Mouse (Mus musculus): ENCODE data around the gene Cyp4a14.
A peak's percentile ranks its signal among the peaks of the same experiment; 100 is the strongest.
"Not testable (repeated sequence)": the region's sequence is repeated elsewhere in the genome, so short reads cannot be mapped to it uniquely, and the experiment has no call there.

Gene Cyp4a14

DNA sequence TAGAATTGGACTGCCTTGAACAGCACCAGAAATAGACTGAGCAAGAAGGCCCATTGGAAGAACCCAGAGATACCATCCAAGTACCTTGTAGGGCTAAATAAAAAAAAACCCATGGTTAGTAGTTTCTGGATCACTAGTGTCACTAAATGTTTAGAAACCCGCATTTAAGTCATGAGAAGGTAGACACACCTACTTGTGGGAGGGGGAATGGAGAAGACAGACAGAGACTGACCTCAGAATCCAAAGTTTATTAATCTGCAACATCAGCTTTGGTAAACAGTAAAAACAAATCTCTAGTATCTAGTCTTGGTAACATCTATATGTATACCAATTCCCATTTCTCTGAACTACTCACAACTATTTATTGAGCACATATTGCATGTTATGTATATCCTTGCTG, at the start of gene Cyp4a14:
Gene Cyp4a14 (minus strand): TSS at position 142 of the 400 bp plus-strand sequence.
- no peak for DNase-seq

DNA sequence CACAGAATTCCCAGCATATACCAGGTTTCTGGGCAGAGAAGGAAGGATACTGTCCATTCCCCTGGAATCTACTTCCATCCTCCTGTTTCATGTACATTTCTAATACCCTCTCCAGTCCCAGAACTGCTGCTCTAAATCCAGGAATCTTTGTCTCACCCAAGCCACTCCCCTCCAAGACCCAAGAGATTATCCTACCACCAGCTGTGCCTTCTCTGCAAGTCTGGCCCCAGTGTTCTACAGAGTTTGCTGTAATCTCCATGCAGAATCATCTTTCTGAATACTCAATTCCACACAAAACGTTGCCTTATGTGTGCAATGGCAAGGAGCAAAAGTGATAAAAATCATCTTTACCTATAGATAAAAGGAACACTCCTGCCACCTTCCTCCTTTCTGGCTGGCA, 49.2 kb upstream of the Cyp4a14 start:
- no peak for DNase-seq

DNA sequence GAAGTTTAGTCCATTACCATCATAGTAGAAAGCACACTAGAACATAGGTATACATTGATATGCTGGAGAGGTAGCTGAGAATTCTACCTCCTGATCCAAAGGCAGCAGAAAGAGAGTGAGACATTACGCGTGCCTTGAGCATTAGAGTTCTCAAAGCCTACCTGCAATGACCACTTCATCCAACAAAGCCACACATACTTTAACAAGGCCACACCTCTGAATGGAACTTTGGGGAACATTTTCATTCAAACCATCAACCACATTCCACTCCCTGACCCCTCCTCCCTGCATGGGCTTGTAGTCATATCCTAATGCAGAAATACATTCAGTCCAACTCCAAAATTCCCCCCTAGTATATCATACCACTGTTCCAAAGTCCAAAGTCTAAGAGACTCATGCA, 25.8 kb upstream of the Cyp4a14 start:
- DNase-seq, result no peak

DNA sequence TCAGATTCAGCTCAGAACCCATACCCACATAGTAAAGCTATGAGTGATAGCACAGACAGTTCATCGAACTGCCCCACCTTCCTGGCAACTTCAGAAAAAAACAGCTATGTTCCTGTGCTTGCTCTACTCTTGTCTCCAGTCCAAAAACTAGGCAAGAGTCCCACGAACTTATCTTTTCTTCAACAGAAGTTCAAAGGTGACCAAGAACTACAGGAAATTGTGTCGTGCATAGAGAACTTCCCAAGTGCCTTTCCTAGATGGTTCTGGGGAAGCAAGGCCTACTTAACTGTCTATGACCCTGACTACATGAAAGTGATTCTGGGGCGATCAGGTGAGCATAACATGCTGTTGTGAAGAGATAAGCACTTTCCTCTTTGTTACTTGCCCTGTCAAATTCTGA, 23.5 kb upstream of the Cyp4a14 start:
- no peak for DNase-seq

DNA sequence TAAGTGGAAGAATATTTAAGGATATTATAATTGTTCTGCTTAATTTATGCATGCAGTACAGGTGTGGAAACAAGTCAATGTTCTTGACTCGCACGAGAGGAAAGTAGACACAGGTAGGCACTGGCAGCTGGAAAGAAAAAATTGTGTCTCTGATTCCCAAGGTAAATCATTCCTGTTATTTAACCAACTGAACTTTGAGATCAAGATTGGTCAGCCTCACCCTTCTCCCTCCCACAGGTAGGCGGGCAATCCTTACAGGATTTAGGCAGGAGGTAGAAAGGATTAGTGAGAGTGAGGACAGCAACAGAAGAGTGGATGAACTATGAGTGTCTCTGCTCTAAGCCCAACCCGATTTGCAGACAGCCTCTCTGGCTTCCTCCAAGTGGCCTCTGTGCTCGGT, 22.1 kb upstream of the Cyp4a14 start, which contains the start of gene Cyp4a10:
Gene Cyp4a10 (plus strand): TSS at position 265 of the 400 bp plus-strand sequence.
- not testable (repeated sequence) for DNase-seq

DNA sequence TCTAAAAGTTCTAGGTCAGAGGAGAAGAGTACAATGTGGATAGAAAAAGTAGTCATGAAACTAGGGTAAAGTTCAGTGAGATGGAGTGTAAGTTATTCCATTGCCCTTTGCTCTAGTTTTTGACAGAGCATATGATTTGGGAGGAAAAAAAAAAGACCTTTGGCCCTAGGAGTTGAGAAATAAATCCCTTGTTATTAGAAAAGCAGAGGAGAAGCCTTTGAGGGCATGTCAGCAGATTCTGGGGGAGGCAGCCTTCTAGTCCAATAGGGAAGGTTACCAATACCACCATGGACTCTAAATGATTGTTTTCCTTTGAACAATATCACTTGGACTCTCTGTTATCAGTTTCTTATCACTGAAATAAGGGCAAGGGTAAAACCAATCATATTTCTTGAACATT, 18.0 kb upstream of the Cyp4a14 start:
- DNase-seq, result not testable (repeated sequence)

DNA sequence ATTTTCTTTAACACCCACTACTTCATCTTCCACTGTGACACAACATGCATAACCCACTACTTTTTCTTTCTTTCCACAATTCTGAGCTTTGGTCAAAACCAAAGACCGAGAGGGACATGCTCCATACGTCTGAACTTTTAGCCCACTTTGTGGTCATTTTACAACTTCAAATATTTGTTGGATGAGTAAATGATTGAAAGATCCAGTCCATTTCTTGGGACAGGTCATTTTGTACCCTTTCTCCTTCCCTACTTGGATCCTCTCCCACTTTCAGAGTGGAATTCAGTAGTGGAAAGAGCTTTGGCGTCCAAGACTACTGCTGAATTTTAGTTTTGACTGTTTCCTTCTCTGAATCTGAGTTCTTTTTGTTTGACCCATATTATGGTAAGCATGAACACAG, 1.5 kb upstream of the Cyp4a14 start:
- no peak for DNase-seq

DNA sequence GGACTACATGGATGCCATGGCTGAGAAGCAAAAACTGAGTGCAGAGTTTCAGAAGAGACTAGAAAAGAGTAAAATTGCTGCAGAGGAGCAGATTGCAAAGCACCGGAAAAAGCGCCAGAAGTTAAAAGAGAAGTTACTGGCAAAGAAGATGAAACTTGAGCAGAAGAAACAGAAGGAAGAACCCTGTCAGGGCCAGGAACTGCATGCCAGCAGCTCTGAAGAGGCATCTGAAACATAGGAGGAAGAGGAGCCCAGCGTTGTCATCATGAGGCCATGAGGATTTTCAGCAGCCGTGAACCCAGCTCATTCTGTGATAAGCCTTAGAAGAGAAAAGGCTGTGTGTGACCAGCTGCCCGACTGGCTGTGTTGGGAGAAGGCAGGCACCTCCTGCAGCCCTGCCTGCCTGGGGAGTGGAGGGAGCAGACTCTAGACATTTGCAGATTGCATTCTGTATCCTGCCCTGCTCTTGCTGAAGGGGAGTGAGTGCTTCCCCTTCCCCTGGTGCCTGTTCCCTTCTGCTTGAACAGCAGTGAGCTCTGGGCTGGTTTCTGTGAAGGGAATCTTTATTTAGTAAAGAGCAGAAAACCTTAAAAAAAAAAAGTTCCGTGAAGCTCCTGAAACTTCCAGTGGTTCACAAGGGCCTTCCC, 14.8 kb downstream of the Cyp4a14 start:
- DNase-seq, result peak; percentile 2

DNA sequence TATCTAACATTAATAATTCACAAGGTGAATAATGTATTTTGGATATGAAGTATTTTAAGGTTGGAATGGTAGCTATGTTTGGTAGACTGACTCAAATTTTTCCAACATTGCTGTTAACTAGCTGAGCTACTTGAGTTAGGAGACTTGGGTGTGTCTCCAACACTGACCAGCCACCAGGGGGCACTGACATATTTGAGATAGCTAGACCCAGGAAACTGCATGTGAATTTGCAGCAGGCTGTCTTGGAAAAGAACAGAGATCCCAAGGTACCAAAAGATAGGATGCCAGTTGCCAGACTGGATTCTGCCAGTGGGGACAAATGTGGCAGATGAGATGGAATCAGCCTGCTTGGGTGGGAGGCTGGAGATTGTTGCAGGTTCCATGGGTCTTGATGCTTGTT, 19.9 kb downstream of the Cyp4a14 start:
- DNase-seq, result not testable (repeated sequence)

DNA sequence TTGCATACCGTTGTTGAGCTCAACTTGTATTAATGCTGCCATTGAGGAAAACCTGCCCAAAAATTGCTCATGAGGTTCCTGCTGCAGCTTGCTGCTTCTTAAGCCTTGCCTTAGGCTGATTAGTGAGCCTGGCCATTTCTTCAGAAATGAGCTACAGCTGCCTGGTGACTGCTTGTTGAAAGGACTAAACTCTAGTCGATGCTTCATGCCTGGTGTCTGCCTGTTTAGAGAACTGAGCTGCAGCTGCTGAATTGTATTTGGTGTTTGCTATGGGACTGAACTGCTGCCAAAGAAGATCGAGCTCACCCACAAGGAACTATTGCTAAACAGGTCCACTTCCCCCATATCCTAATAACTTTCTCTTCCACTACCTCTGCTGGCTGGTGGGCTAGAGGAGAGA, 22.4 kb downstream of the Cyp4a14 start:
- not testable (repeated sequence) for DNase-seq

DNA sequence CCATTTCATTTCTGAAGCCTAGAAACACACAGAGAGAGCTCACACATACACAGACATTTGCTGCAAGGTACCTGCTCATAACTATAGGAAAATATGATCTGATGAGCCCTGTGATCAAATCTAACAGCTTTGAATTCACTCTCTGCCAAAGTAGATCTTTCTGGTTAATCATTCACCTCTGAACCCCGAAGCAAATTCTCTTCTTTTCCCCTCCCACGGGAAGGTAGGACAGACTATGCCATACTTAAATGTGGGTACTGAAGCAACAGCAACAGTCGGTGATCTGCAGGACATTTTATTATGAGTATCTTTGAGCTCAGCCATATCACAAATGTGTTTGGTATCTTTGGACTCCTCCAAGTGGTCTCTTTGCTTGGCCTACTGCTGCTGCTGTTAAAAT, 43.6 kb downstream of the Cyp4a14 start, which contains the start of gene Cyp4a30b:
Gene Cyp4a30b (plus strand): TSS at position 301 of the 400 bp plus-strand sequence.
- no peak for DNase-seq

DNA sequence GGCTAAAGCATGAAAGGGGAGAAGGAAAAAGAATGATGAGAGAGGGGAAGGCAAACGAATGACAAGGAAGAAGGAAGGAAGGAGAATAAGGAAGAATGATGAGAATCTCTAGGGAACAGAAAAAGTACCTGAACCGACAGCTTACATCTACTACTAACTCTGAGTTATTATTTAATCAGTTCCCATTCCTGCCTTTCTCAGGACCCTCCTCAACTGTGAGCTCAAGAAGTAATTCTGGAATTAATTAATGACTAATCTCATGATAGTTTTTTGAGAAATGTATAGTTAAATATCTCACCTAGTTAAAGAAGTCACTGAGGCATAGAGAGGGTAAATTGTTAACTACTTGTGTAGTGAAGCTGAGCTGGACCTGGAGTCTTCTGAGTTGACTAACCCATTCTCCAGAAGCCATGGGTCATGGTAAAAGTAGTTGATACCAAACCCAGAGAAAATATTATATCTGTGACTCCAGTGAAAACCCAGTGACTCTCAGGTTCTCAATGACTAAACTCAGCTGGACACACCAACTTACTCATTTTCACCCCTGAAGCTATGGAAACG, 45.3 kb downstream of the Cyp4a14 start:
- no peak for DNase-seq
